Mouse (Mus musculus): ENCODE measurements around the gene Trim30c. TPM values are rescaled to one million over a fixed set of nuclear protein-coding genes. Genes with fewer than 3 reads are reported as not detected.
"Not testable (repeated sequence)": the region's sequence is repeated elsewhere in the genome, so short reads cannot be mapped to it uniquely, and the experiment has no call there.

Gene Trim30c
- not detected in 2 replicates for polyA plus RNA-seq (2016; fragmentation: Nextera tagmentation; extraction: Ambion mirVana)

DNA sequence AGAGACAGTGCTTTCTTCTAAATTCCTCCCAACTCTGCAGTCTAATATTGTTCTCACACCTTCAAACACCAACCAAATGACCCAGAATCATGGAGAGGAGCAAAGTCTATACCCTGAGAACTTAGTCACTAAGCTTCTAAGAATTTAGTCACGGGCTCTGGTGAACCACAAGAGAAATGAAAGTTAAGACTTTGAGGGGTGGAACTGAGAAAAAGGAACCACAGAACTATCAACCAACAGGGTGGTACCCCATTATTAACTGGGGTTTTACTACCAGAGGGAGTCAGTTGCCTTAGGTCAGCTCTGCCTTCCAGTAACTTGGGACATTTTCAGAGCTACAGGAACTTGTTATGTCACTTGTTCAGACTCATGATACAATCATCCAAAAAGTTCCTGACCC lies at the start of gene Trim30c:
Trim30c (minus strand) TSS at position 140 of the 400 bp plus-strand sequence.
- ATAC-seq (ENCODE audit: low FRiP score) = no peak
- H3K4me2 ChIP-seq (replicated peaks) = no peak within 1 kb of the TSS
- no peak within 1 kb of the TSS for H3K9ac ChIP-seq
- H3K27me3 ChIP-seq = no peaks in the 10 kb centered on the region
- H3K9me3 ChIP-seq (replicated peaks) = no peaks in the 10 kb centered on the region
- H3K36me3 ChIP-seq = no peaks in the 10 kb centered on the region
- 93% methylated on average over 1 of the region's 1 CpGs for WGBS
- H3K4me3 ChIP-seq = no peak within 1 kb of the TSS
- no peak within 1 kb of the TSS for H3K27ac ChIP-seq
- H3K4me1 ChIP-seq = no peaks in the 10 kb centered on the region

GRCm38 (mm10) chr7:104445961-104446645 lies 45.5 kb upstream of the Trim30c start:
- Histone ChIP-seq H3K9me3 (replicated peaks) (no peaks in the 10 kb centered on the region), H3K27me3 (no peaks in the 10 kb centered on the region), H3K4me1 (no peaks in the 10 kb centered on the region), H3K36me3 (no peaks in the 10 kb centered on the region), H3K4me3 (no peak overlapping the region), H3K9ac (no peak overlapping the region), H3K4me2 (replicated peaks) (no peak overlapping the region), H3K27ac (no peak overlapping the region)
- 58% methylated on average over 2 of the region's 2 CpGs for WGBS
- no peak for ATAC-seq (ENCODE audit: low FRiP score)

DNA sequence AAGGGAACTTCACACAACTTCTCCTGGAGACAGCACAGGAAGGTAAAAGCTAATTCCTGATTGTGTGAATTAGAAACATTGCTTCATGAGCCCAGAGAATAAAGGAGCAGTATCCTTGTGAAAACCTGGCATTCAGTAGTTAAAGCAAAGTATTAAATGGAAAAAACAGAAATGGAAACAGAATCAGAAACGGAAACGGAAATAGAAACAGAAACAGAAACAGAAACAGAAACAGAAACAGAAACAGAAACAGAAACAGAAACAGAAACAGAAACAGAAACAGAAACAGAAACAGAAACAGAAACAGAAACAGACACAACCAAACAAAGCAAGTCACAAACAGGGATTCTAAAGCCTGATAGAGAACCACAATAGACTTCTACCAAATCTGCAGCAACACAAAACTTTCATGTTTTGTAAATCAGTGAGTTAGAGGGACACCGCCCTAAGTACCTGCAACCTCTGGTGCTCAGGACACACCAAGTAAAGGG lies 3.9 kb upstream of the Trim30c start:
- Histone ChIP-seq H3K36me3 (no peaks in the 10 kb centered on the region), H3K27me3 (no peaks in the 10 kb centered on the region), H3K9me3 (replicated peaks) (no peaks in the 10 kb centered on the region), H3K9ac (no peak overlapping the region), H3K4me3 (no peak overlapping the region), H3K4me1 (no peaks in the 10 kb centered on the region), H3K27ac (no peak overlapping the region), H3K4me2 (replicated peaks) (no peak overlapping the region)
- ATAC-seq (ENCODE audit: low FRiP score) = no peak
- WGBS = 88% methylated on average over 3 of the region's 3 CpGs

GRCm38 (mm10) chr7:104401140-104401539 lies 503 bp upstream of the Trim30c start:
- H3K4me1 ChIP-seq = no peaks in the 10 kb centered on the region
- no peak overlapping the region for H3K4me2 ChIP-seq (replicated peaks)
- H3K27me3 ChIP-seq = no peaks in the 10 kb centered on the region
- no peaks in the 10 kb centered on the region for H3K9me3 ChIP-seq (replicated peaks)
- H3K4me3 ChIP-seq = no peak overlapping the region
- no peak overlapping the region for H3K9ac ChIP-seq
- H3K27ac ChIP-seq = no peak overlapping the region
- no peak for ATAC-seq (ENCODE audit: low FRiP score)
- H3K36me3 ChIP-seq = no peaks in the 10 kb centered on the region

DNA sequence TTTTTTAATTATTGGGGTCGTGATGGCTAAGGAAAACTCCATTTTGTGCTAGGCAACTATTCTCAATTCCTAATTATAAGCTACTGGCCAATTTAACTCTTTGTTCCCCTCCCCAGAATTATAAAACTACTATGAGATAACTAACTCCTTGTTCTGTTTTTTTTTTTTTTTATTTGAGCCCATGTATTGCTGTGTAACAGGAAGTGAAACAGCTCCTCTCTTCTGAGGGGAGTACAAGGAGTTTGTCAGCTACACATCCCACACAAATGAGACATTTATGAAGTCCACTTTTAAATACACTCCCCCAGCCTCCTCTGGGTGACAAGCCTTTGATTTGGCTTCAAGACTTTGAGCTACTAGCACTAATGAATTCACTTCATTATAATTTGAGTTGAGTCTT lies 2.1 kb downstream of the Trim30c start:
- Histone ChIP-seq H3K27ac (no peak overlapping the region), H3K9me3 (replicated peaks) (no peaks in the 10 kb centered on the region), H3K27me3 (no peaks in the 10 kb centered on the region), H3K4me2 (replicated peaks) (no peak overlapping the region), H3K9ac (no peak overlapping the region), H3K4me3 (no peak overlapping the region), H3K36me3 (no peaks in the 10 kb centered on the region), H3K4me1 (no peaks in the 10 kb centered on the region)
- ATAC-seq (ENCODE audit: low FRiP score) = no peak
- 79% methylated on average over 1 of the region's 1 CpGs for WGBS

DNA sequence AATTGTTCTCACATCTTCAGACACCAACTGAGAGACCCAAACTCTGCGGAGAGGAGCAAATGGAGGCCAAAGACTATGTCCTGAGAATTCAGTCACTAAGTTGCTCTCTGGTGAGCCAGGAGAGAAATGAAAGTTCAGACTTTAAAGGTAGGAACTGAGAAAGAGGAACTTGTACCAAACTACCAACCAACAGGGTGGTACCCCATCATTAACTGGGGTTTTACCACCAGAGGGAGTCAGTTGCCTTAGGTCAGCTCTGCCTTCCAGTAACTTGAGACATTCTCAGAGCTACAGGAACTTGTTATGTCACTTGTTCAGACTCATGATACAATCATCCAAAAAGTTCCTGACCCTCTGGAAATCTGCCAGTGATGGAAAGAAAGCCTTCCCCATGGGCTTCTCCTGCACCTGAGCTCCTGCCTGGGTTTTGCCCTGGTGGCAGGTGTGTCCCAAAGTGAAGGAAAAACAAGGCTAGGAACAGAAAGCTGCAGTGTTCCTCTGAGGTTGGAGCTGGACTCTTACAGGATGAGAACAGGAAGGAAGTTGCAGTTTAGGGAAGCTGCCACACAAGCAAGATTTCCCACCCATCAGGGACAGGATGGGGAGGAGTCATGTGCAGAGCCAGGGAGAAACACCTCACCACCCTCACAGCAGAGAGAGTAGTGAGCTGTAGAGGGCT lies 30.8 kb downstream of the Trim30c start, which contains the start of gene Trim30b:
Trim30b (minus strand) TSS at position 149 of the 679 bp plus-strand sequence.
- no peaks in the 10 kb centered on the region for H3K27me3 ChIP-seq
- WGBS = 65% methylated on average over 1 of the region's 1 CpGs
- no peak for ATAC-seq (ENCODE audit: low FRiP score)
- no peaks in the 10 kb centered on the region for H3K36me3 ChIP-seq
- H3K4me3 ChIP-seq = no peak within 1 kb of the TSS
- no peaks in the 10 kb centered on the region for H3K4me1 ChIP-seq
- H3K4me2 ChIP-seq (replicated peaks) = no peak within 1 kb of the TSS
- H3K9ac ChIP-seq = no peak within 1 kb of the TSS
- no peaks in the 10 kb centered on the region for H3K9me3 ChIP-seq (replicated peaks)
- H3K27ac ChIP-seq = no peak within 1 kb of the TSS

GRCm38 (mm10) chr7:104366339-104366738 lies 34.3 kb downstream of the Trim30c start:
- Histone ChIP-seq H3K4me2 (replicated peaks) (no peak overlapping the region), H3K9me3 (replicated peaks) (no peaks in the 10 kb centered on the region), H3K27ac (no peak overlapping the region), H3K4me3 (no peak overlapping the region), H3K27me3 (no peaks in the 10 kb centered on the region), H3K36me3 (no peaks in the 10 kb centered on the region), H3K4me1 (no peaks in the 10 kb centered on the region), H3K9ac (no peak overlapping the region)
- ATAC-seq (ENCODE audit: low FRiP score) = no peak

DNA sequence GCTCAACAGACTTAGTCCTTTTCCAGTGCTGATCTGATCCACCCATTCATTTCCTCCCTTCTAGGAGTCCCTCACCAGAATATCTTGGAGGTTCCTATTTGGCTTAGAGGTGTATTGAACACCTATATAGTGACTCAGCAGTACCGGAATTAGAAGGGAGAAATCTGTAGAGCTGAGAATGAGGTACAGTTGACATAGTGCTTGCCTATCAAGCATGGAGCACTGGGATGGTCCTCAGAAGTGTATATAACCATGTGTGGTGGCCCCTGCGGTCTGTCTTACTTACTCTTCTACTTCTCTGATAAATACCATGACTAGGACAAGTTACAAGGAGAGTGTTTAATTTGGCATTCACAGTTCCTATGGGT lies 47.1 kb downstream of the Trim30c start:
- Histone ChIP-seq H3K9me3 (replicated peaks) (no peaks in the 10 kb centered on the region), H3K27me3 (no peaks in the 10 kb centered on the region), H3K4me3 (no peak overlapping the region), H3K4me1 (no peaks in the 10 kb centered on the region), H3K4me2 (replicated peaks) (no peak overlapping the region), H3K36me3 (no peaks in the 10 kb centered on the region), H3K27ac (no peak overlapping the region), H3K9ac (no peak overlapping the region)
- 89% methylated on average over 2 of the region's 2 CpGs for WGBS
- ATAC-seq (ENCODE audit: low FRiP score) = no peak; the same call in 1 of the 2 replicates

GRCm38 (mm10) chr7:104352717-104353599 lies 47.7 kb downstream of the Trim30c start, which contains the start of gene Trim12c:
TSS of gene Trim12c (minus strand) at chr7:104353362.
- Histone ChIP-seq H3K4me3 (peak within 1 kb of the TSS; percentile 23), H3K4me1 (no peaks in the 10 kb centered on the region), H3K36me3 (no peaks in the 10 kb centered on the region), H3K27ac (no peak within 1 kb of the TSS), H3K9me3 (replicated peaks) (no peaks in the 10 kb centered on the region), H3K4me2 (replicated peaks) (peak within 1 kb of the TSS; percentile 43), H3K27me3 (no peaks in the 10 kb centered on the region), H3K9ac (no peak within 1 kb of the TSS)
- peak; percentile 93 for ATAC-seq (ENCODE audit: low FRiP score)
- 12% methylated on average over 13 of the region's 14 CpGs for WGBS

- not testable (repeated sequence) for H3K27me3 ChIP-seq; ATAC-seq (ENCODE audit: low FRiP score)
Observed at GRCm38 (mm10) chr7:104348043-104348442, 52.6 kb downstream of the Trim30c start.

DNA sequence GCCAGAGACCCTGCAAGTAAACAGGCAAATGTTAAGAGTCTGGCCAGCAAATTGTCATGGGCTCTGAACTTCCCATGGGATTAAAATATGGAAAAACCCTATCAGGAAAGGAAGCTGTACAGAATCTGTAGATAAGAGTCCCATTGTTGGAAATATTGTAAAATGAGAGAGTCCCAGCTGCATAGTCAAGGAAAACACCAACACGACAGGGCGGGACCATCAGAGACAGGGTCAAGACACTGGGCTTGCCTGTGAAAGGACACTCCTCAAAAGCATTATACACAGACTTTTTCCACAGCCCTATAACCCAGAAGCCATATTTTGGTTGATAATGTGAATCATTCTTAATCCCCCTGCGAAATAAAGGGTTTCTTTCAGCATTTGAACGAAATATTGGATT lies 59.9 kb downstream of the Trim30c start:
- H3K4me2 ChIP-seq (replicated peaks); H3K27me3 ChIP-seq; H3K4me1 ChIP-seq; H3K4me3 ChIP-seq; H3K27ac ChIP-seq; ATAC-seq (ENCODE audit: low FRiP score); H3K36me3 ChIP-seq; H3K9ac ChIP-seq; H3K9me3 ChIP-seq (replicated peaks): not testable (repeated sequence)
- WGBS = 96% methylated on average over 4 of the region's 4 CpGs

More at GRCm38 (mm10) chr7:104348043-104348442, 52.6 kb downstream of the Trim30c start:
- not testable (repeated sequence) for H3K9ac ChIP-seq; H3K27ac ChIP-seq; H3K4me3 ChIP-seq; H3K4me2 ChIP-seq (replicated peaks); H3K36me3 ChIP-seq; H3K4me1 ChIP-seq; H3K9me3 ChIP-seq (replicated peaks)
- WGBS = 91% methylated on average over 4 of the region's 4 CpGs

- not testable (repeated sequence) for H3K4me1 ChIP-seq; ATAC-seq (ENCODE audit: low FRiP score); H3K27me3 ChIP-seq; H3K9ac ChIP-seq; H3K4me3 ChIP-seq; H3K4me2 ChIP-seq (replicated peaks); H3K27ac ChIP-seq; H3K9me3 ChIP-seq (replicated peaks); H3K36me3 ChIP-seq
- WGBS = 85% methylated on average over 3 of the region's 3 CpGs
Observed at GRCm38 (mm10) chr7:104335547-104335946, 65.1 kb downstream of the Trim30c start.
